Mouse (Mus musculus) B cell, adult (primary cell): Measurements from ENCODE around the gene Esf1. TPM values are rescaled to one million over a fixed set of nuclear protein-coding genes. Genes with fewer than 3 reads are reported as not detected.

Source experiments
- total RNA-seq: library from RNA; stranded (reverse); gene quantifications from 4 replicates; pipeline ENCODE4 v1.2.4, GENCODE M21; 2023; ENCODE audit not compliant: inconsistent age

Esf1 gene
- total RNA-seq, result 29.5 to 36.8 TPM (median 34.4 TPM) in 4 replicates

GRCm38 (mm10) chr2:140170127-140170802 is at the start of gene Esf1, which contains the start of gene Ndufaf5:
Gene Esf1 (minus strand): TSS chr2:140170564.
Gene Ndufaf5 (plus strand): TSS chr2:140170649.

DNA sequence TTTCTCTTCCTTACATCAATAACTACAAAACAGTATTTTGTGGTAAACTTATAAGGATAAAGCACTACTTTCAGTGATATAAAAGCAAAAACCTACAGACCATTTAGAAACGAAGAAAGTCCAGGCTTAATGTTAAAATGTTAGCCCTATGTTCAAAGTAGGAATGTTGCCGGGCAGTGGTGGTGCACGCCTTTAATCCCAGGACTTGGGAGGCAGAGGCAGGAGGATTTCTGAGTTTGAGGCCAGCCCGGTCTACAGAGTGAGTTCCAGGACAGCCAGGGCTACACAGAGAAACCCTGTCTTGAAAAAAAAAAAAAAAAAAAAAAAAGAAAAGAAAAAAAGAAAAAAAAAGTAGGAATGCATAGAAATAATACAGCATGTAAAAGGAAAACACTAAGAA is 18.6 kb downstream of the Esf1 start, which contains the start of gene Gm17374:
Gm17374 (plus strand) TSS at position 301 of the 400 bp plus-strand sequence.

Other genes with a start within 250 kb of the Esf1 start
- gene Tasp1, start 103.8 kb downstream of the Esf1 start, total RNA-seq, result 8.4 to 11.3 TPM (median 9.1 TPM) in 4 replicates
- not detected in 4 replicates for gene Gm17374, start 18.5 kb downstream of the Esf1 start, total RNA-seq
- 9.7 to 19.2 TPM (median 13.9 TPM) in 4 replicates for gene Ndufaf5, start 85 bp upstream of the Esf1 start, total RNA-seq
- gene Sel1l2, start 219.1 kb upstream of the Esf1 start, total RNA-seq, result not detected in 4 replicates
- not detected in 4 replicates for gene Macrod2, start 224.7 kb upstream of the Esf1 start, total RNA-seq